Mouse (Mus musculus) layer of hippocampus, adult 11-12 months (tissue): ENCODE results near the gene Ankrd40.

Experiments used
- DNase-seq: peaks from one replicate; pipeline ENCODE4 v3.0.0; 2022; ENCODE audit warnings: low spot score

The Ankrd40 gene

GRCm38 (mm10) chr11:94327693-94328643, at the start of gene Ankrd40:
TSS of gene Ankrd40 (plus strand) at chr11:94328001.
- peak; percentile 98 for DNase-seq

DNA sequence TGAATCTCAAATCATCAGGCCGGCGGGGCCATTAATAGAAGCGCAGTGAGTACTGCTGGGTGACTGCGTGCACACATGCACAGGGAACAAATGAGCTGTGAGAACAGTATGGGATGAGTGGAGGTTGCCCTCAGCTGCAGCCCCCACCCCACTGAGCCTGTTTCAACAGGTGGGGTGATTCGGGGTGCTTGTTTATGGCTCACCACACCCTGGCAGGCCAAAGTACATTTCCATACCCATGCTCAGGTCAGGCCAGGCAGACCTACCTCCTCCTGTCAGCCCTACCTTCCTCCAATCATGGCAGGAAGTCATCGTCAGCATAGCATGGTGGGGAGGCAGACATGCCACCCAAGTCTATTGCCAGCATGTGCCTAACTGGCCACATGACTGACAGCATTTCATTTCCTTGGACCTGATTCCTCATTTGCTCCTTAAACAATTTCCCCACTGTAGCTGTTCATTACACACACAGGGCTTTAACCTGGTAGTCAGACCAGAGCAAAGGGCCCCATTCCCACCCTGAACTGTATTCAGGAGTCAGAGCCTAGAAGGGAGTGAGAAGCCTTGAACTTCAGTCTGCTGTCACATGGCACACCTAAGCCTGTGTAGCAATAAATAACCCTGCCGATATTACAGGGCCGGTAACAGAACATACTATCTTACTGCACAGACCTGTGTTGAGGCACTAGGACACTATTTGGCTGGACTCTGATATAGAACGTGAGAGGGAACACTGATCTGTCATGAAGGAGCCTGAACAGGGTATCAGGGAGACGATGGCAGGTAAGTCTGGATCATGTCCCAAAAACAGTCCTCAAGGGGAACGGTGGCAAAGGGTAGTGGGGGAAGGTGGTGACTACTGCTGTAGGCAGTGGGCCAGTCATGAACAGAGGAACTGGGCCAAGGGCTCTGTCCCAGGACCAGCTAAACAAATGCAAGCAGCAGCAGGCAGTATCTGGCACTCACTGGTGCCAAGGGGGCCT, 46.3 kb upstream of the Ankrd40 start, which contains the start of gene Gm21885:
Gm21885 (plus strand) TSS at position 675 of the 983 bp plus-strand sequence.
- DNase-seq, result peak; percentile 30

DNA sequence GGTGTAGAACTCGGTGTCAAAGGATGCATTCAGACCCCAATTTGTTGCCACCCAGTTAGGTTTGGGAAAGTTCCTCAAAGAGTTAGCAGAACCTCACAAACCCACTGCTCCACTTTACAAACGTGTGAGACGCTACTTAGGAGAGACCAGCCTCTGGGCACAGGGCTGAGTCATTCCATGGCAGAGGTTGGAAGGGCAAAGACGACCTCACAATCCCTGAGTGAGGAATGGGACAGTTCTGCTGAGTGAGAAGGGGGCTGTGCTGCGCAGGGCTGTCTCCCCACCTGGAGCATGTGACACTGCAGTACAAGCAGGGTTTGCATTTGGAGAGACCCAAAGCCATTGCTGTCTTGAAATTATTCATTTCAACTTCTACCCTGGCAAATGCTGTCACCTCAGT, 45.5 kb upstream of the Ankrd40 start:
- DNase-seq, result no peak

GRCm38 (mm10) chr11:94283536-94284099, 44.2 kb upstream of the Ankrd40 start:
- DNase-seq, result no peak

- no peak for DNase-seq
Measured at GRCm38 (mm10) chr11:94285886-94286574, 41.8 kb upstream of the Ankrd40 start.

DNA sequence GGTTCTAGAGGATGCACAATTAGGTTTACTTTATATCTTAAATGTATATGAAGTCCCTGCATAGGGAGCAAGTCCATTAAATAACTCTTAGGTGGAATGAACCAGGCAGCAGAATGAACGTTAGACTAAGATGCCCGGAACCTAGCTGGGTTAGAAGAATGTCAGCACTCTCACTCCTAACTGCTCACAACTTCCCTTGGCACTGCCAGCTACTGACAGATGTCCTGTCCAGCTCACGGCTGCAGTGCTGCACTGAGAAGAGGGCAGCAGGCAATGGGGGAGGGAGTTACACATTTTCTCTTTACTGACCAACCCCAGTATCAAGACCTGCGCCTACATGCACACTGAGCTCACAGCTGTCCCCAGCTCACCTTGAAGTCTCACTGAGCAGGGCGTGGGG, 40.7 kb upstream of the Ankrd40 start:
- DNase-seq, result no peak

GRCm38 (mm10) chr11:94290062-94290740, 37.6 kb upstream of the Ankrd40 start:
- DNase-seq, result no peak

DNA sequence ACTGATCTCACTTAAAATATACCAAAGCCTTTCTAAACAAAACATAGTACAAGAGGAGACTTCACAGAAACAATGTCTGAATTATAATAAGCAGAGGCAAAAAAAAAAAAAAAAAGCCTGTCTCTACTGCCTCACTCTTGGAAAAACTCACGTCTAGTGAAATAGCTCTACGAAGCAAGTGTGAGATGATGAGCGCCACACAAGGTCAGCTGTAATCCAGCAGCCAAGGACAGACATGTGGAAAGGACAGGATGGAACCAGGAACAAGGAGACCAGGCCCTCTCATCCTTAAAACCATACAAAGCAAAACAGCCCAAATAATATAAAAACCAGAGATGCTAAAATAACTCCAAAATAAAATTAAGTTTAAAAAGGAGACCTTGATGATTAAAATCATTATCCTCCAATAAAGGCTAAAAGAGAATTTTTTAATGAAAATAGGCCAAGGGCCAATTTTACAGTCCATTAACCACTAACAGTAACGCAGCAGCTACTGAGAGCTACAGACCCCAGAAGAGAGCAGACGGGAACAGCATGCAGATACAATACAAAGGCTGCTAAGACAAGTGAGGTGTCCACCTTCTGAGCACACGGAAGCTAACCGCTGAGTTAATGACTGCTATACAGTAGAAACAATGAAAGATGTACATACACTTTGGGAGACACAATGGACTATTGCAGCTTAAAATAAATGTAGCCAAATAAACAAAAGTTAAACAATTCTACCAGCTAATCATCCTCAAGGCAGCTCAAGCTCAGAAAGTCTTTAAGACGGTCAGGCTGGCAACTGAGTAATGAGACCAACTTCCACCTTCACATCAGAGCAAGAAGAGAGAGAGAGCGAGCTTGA, 32.6 kb upstream of the Ankrd40 start:
- DNase-seq, result no peak

- DNase-seq, result no peak
Measured at GRCm38 (mm10) chr11:94312733-94313132, 15.1 kb upstream of the Ankrd40 start.

DNA sequence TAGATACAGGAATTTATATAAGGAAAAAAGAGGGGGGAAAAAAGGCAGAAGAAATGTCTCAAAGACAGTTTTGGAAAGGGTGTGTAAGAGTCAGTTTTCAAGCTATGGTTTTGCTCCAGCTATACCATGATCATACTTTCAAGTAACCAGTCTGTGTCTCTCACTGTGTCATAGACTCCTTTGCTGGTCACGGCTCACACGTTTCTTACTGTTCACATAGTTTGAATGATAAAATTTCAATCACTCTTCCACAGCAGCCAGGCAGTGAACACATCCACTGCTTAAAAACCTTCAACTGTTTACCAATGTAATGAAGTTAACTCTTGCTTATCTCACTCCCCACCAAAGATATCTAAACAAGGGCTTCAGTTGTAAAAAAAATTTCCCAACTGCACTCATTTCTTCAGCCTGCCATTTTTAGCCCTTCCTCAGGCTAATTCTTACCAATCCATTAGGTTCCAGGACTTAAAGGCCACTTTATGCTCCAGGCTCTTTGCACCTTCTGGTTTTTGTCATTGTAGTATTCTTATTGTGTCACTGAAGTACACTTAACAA, 13.6 kb upstream of the Ankrd40 start:
- no peak for DNase-seq

- DNase-seq, result no peak
Measured at GRCm38 (mm10) chr11:94315308-94315707, 12.5 kb upstream of the Ankrd40 start.

DNA sequence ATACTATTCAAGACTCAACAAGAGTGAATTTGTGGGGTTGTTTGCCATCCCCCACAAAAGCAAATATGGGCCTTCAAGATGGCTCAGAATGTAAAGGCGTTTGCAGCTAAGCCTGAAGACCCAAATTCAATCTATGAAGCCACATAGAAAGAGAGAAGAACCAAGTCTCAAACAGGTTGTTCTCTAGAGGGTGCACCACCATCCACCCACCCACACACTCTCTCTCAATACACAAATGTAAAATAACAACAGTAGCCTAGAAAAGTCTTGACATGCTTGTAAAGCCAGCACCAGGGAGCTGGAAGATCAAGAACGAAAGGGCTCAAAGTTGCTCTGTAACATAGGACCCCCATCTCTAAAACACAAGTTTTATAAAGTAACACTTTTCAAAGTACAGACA, 11.3 kb upstream of the Ankrd40 start:
- DNase-seq, result no peak

GRCm38 (mm10) chr11:94317014-94317413, 10.8 kb upstream of the Ankrd40 start:
- no peak for DNase-seq

- DNase-seq, result no peak
Measured at GRCm38 (mm10) chr11:94317515-94317914, 10.3 kb upstream of the Ankrd40 start.

DNA sequence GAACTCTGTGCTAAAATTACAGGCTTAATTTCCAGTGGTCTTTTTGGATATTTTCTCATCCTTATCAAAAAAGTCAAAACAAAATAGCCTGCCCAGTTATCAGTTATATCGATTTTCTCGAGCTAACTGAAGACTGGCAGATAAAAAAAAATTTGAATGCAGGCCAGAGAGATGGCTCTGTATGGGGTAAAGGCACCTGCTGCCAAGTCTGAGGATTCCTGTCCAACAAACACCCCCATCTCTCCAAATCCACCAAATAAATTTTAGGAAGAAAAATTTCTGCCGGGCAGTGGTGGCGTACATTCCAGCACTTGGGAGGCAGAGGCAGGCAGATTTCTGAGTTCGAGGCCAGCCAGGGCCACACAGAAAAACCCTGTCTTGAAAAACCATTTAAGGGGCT, 9.7 kb upstream of the Ankrd40 start:
- no peak for DNase-seq

GRCm38 (mm10) chr11:94320969-94321930, 6.6 kb upstream of the Ankrd40 start:
- no peak for DNase-seq

GRCm38 (mm10) chr11:94321931-94322400, 5.8 kb upstream of the Ankrd40 start, which contains the start of gene Luc7l3:
TSS of gene Luc7l3 (minus strand) at chr11:94321988.
- DNase-seq, result peak; percentile 94

GRCm38 (mm10) chr11:94322636-94323035, 5.2 kb upstream of the Ankrd40 start:
- DNase-seq, result no peak
